Mouse (Mus musculus) erythroblast, embryonic 14.5 days (primary cell): Measurements from ENCODE around the gene Sh3rf1.

ENCODE experiments used
- GATA1 ChIP-seq: IDR thresholded peaks from 2 replicates; pipeline ENCODE4 v1.6.1; 2012; ENCODE audit warnings: low read length, inconsistent platforms, mixed read lengths
- TAL1 ChIP-seq: IDR thresholded peaks from 3 replicates; pipeline ENCODE4 v1.6.1; 2012; ENCODE audit warnings: low read length, inconsistent platforms, mixed read lengths

GRCm38 (mm10) chr8:61178594-61179140 is 45.0 kb upstream of the Sh3rf1 start:
- no peak for TF ChIP-seq GATA1
- TF ChIP-seq TAL1 = no peak
